Mouse (Mus musculus): ENCODE measurements around the gene Hspb2. TPM values are rescaled to one million over a fixed set of nuclear protein-coding genes. Genes with fewer than 3 reads are reported as not detected.

Hspb2 gene
- total RNA-seq, 2 experiments from 2014 or later, result 141 to 154 TPM

DNA sequence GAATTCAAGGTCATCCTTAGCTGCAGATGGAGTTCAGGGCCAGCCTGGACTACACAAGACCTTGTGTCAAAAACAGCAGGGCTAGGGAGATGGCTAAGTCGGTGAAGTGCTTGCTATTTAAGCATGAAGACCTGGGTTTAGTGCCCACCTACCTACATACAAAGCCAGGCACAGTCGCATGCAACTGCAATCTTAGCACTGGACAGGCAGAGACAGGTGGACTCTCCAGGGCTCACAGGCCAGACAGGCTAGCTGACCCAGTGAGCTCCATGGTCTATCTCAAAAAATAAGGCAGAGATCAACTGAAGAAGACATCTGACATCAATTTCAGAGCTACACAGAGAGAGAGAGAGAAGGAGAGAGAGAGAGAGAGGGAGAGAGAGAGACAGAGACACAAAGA lies 28.0 kb downstream of the Hspb2 start:
- no peak for DNase-seq (ENCODE audit: low spot score)
- intact Hi-C loops (cut with DNase I), result no loop called here

DNA sequence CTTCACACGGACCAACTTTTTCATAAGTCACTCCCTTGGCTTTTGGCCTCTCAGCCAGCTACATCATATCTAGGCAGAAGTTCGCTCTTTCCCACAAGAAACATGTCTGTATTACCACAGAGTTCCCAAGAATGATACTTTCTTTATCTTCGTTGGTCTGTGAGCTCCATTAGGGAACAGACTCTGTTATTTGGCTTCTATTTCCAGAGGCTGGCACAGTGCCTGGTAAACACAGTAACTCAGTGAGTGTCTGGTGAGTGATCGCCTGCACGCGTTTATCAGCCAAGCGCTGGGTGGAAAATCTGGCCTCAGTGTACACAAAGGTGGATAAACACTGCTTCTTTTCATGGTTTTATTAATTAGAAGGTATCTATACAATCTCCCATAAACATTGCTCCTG lies 28.7 kb downstream of the Hspb2 start:
- intact Hi-C loops (cut with DNase I), result no loop called here
- peak; percentile 35 for DNase-seq (ENCODE audit: low spot score)

DNA sequence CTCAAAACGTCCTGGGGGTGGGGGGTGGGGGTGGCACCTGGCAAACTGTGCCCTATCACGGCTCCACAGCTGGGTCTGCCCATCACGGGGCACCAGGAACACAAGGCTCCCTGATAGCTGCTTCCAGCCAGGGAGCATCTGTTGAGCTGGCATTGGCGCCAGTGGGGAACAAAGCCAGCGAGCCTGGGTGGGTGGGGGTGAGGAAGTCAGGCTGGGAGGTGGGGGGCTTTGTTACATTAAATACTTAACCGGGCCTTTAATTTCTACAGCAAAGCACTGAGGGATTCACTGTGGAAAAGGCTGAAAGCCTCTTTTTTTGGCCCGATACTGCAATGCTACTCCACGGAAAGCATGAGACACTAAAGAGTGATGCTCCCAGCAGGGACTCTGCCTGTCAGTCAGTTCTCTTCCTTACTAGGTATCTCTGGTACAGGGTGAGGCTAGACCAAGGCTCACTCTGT lies 29.7 kb downstream of the Hspb2 start:
- intact Hi-C loops (cut with DNase I), result no loop called here
- DNase-seq (ENCODE audit: low spot score), result no peak

GRCm38 (mm10) chr9:50721061-50721460 lies 31.1 kb downstream of the Hspb2 start:
- DNase-seq (ENCODE audit: low spot score), result no peak
- intact Hi-C loops (cut with DNase I), result no loop called here

GRCm38 (mm10) chr9:50718878-50719277 lies 33.3 kb downstream of the Hspb2 start:
- intact Hi-C loops (cut with DNase I), result no loop called here

DNA sequence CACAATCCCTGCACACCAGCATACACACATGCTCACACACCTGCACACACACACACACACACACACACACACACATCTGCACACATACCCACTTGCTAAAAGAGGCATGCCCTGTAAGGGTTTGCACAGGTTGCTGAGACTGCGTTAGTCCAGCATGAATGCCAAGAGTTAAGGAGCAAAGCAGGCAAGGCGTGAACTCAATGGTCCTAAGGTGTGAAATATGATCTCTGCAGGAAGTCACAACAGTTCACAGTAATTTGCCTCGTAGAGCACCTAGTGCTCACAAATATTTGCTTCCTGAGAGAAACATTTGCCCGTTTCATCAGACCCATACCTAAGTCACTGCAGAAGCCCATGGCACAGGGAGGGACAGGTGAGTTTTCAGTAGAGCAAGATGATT lies 38.0 kb downstream of the Hspb2 start:
- intact Hi-C loops (cut with DNase I), result no loop called here
- DNase-seq (ENCODE audit: low spot score), result no peak

More at GRCm38 (mm10) chr9:50718878-50719277, 33.3 kb downstream of the Hspb2 start:
- DNase-seq (ENCODE audit: low spot score), result no peak

- intact Hi-C loops (cut with DNase I), result no loop called here
- DNase-seq (ENCODE audit: low spot score), result no peak
Observed at GRCm38 (mm10) chr9:50711337-50711736, 40.8 kb downstream of the Hspb2 start.

GRCm38 (mm10) chr9:50709108-50709507 lies 43.0 kb downstream of the Hspb2 start:
- no peak for DNase-seq (ENCODE audit: low spot score)
- intact Hi-C loops (cut with DNase I), result no loop called here

- DNase-seq (ENCODE audit: low spot score), result no peak
- intact Hi-C loops (cut with DNase I), result no loop called here
Observed at GRCm38 (mm10) chr9:50704907-50705306, 47.2 kb downstream of the Hspb2 start.

Other genes starting within 250 kb of the Hspb2 start
- 10 to 100 TPM; 29.0 to 29.5 TPM for gene Pts, start 223.6 kb downstream of the Hspb2 start, total RNA-seq (2021)
- 1 to 10 TPM; 1.3 to 1.4 TPM for gene Il18, start 197.5 kb downstream of the Hspb2 start, total RNA-seq (2021)
- gene Bco2, start 197.2 kb downstream of the Hspb2 start, total RNA-seq (2021), result under 1 TPM; 0.31 to 0.36 TPM
- gene Tex12, start 191.0 kb downstream of the Hspb2 start, total RNA-seq (2021), result not detected
- 100 to 1,000 TPM; 709 to 741 TPM for gene Sdhd, start 148.5 kb downstream of the Hspb2 start, total RNA-seq (2021)
- 100 to 1,000 TPM; 271 to 273 TPM for gene Timm8b, start 148.4 kb downstream of the Hspb2 start, total RNA-seq (2021)
- gene Pih1d2, start 135.0 kb downstream of the Hspb2 start, total RNA-seq (2021), result under 1 TPM; 0.39 to 0.52 TPM
- gene Nkapd1, start 134.9 kb downstream of the Hspb2 start, total RNA-seq (2021), result 10 to 100 TPM; 13.8 to 14.7 TPM
- 100 to 1,000 TPM; 436 to 450 TPM for gene Dlat, start 92.6 kb downstream of the Hspb2 start, total RNA-seq (2021)
- 1 to 10 TPM; 2.5 to 5.3 TPM for gene Dixdc1, start 12.8 kb downstream of the Hspb2 start, total RNA-seq (2021)
- 1 to 10 TPM; 1.9 to 2.4 TPM for gene 2310030G06Rik, start 5.8 kb downstream of the Hspb2 start, total RNA-seq (2021)
- 1,000 to 10,000 TPM; 2,218 to 2,599 TPM for gene Cryab, start 1.0 kb downstream of the Hspb2 start, total RNA-seq (2021)
- 1 to 10 TPM; 5.1 to 5.2 TPM for gene Fdxacb1, start 15.9 kb upstream of the Hspb2 start, total RNA-seq (2021)
- gene Alg9, start 22.7 kb upstream of the Hspb2 start, total RNA-seq (2021), result 10 to 100 TPM in 1 of 2 experiments, 1 to 10 TPM in 1; 9.9 to 11.6 TPM
- gene 1110032A03Rik, start 23.2 kb upstream of the Hspb2 start, total RNA-seq (2021), result 10 to 100 TPM in 1 of 2 experiments, 1 to 10 TPM in 1; 8.9 to 10.3 TPM
- 10 to 100 TPM; 10.2 to 10.5 TPM for gene Ppp2r1b, start 92.9 kb upstream of the Hspb2 start, total RNA-seq (2021)

Measured in heart, postnatal 25 days (tissue).